Mouse (Mus musculus) lung, embryonic 14.5 days (tissue): ENCODE data around the gene Abcb10. TPM values are rescaled to one million over a fixed set of nuclear protein-coding genes. Genes with fewer than 3 reads are reported as not detected.

ENCODE experiments used
- ATAC-seq: fragments of 200-750 bp; cut with Nextera tagmentation; 2 replicates; pipeline ENCODE4 v1.8.0; 2017; ENCODE audit warnings: mild to moderate bottlenecking, moderate TSS enrichment, moderate library complexity; ENCODE audit not compliant: insufficient read depth
- DNase-seq: peaks from one replicate; pipeline ENCODE4 v3.0.0-alpha.2; 2015
- H3K27ac ChIP-seq: fragments of 300-500 bp; sonication (generic); 2 replicates; pipeline ENCODE4 v1.5.1; 2014; ENCODE audit warnings: low read depth, mild to moderate bottlenecking, moderate library complexity
- H3K27me3 ChIP-seq: fragments of 300-500 bp; sonication (generic); 2 replicates; pipeline ENCODE4 v1.6.1; 2014; ENCODE audit warnings: low read length, control low read depth; ENCODE audit not compliant: insufficient read depth
- H3K36me3 ChIP-seq: fragments of 300-500 bp; sonication (generic); 2 replicates; pipeline ENCODE4 v1.6.1; 2014; ENCODE audit warnings: control low read depth; ENCODE audit not compliant: insufficient read depth
- H3K4me1 ChIP-seq: fragments of 300-500 bp; sonication (generic); 2 replicates; pipeline ENCODE4 v1.6.1; 2014; ENCODE audit warnings: antibody characterized with exemption, control low read depth; ENCODE audit not compliant: insufficient read depth
- H3K4me2 ChIP-seq: fragments of 300-500 bp; sonication (generic); 2 replicates; pipeline ENCODE4 v1.6.1; 2014; ENCODE audit warnings: mild to moderate bottlenecking
- H3K4me3 ChIP-seq: fragments of 300-500 bp; sonication (generic); 2 replicates; pipeline ENCODE4 v1.5.1; 2014; ENCODE audit warnings: low read depth, low read length
- H3K9ac ChIP-seq: fragments of 300-500 bp; sonication (generic); 2 replicates; pipeline ENCODE4 v1.6.1; 2014
- H3K9me3 ChIP-seq: fragments of 300-500 bp; sonication (generic); 2 replicates; pipeline ENCODE4 v1.6.1; 2016; ENCODE audit warnings: low read depth, low read length, control low read depth
- CTCF ChIP-seq: IDR thresholded peaks from 2 replicates; pipeline ENCODE4 v1.5.1; 2016; ENCODE audit warnings: antibody characterized with exemption, low read depth
- WGBS: fragments of 180-500 bp; shearing (Covaris S2); extraction: QIAGEN DNeasy Blood & Tissue Kit; methylation state at CpG from one replicate; pipeline ENCODE4 v1.1.7; 2014; 5-methylcytosine and 5-hydroxymethylcytosine counted together
- microRNA counts: library from miRNA; unstranded; fragments of <30 nt; microRNA quantifications from one replicate; lab custom pipeline; 2016
- microRNA-seq: library from miRNA; unstranded; fragments of <30 nt; microRNA quantifications from one replicate; pipeline ENCODE4, GENCODE M21; 2016; ENCODE audit warnings: borderline number of aligned reads
- polyA plus RNA-seq: library from polyadenylated mRNA; unstranded; fragments of >200 nt; fragmentation: Nextera tagmentation; extraction: Ambion mirVana; gene quantifications from 2 replicates; pipeline ENCODE4 v1.2.1, GENCODE M21; 2014

The Abcb10 gene
- polyA plus RNA-seq, 1 experiment from 2014 or later: 18.9 TPM

- no peaks in the 10 kb centered on the region for H3K9me3 ChIP-seq
- H3K4me1 ChIP-seq: no peaks in the 10 kb centered on the region
- no peak for ATAC-seq
- no peak for TF ChIP-seq CTCF
- H3K36me3 ChIP-seq: peaks cover 96% of the 10 kb centered on the region
- no peak overlapping the region for H3K4me3 ChIP-seq
- H3K27ac ChIP-seq: no peak overlapping the region
- no peaks in the 10 kb centered on the region for H3K27me3 ChIP-seq
- no peak for DNase-seq
- no peak overlapping the region for H3K4me2 ChIP-seq
- no peak overlapping the region for H3K9ac ChIP-seq
- 89% methylated on average over 4 of the region's 4 CpGs for WGBS
These were observed 70.7 kb downstream of the Abcb10 start for GRCm38 (mm10) chr8:123912265-123912664.

DNA sequence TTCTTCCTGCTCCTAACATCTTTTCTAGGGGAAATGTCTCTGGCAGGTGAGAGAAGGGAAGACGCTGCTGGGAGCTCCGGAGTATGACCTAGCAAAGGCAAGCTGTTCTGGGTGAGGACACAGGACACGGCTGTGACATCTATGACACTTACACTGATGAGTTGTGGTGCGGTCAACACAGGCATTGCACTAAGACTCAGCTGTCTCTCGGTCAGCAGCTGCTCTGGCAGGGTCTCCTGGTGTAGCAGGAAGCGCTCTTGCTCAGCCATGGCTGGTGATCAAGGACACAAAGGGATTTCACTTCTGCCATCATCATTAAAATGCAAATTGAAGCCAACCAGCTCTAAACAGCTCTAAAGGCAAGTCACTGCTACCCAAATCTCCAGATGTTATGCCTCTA lies 75.3 kb downstream of the Abcb10 start:
- Histone ChIP-seq H3K9ac (no peak overlapping the region), H3K4me1 (no peaks in the 10 kb centered on the region), H3K9me3 (no peaks in the 10 kb centered on the region), H3K27ac (no peak overlapping the region), H3K36me3 (peaks cover 94% of the 10 kb centered on the region), H3K27me3 (no peaks in the 10 kb centered on the region), H3K4me2 (no peak overlapping the region), H3K4me3 (no peak overlapping the region)
- DNase-seq (no peak), ATAC-seq (no peak)
- WGBS: 93% methylated on average over 6 of the region's 6 CpGs
- TF ChIP-seq CTCF: no peak

GRCm38 (mm10) chr8:123902653-123903052 lies 80.3 kb downstream of the Abcb10 start:
- no peak overlapping the region for H3K27ac ChIP-seq
- peak; percentile 46 for DNase-seq
- no peak overlapping the region for H3K4me2 ChIP-seq
- no peaks in the 10 kb centered on the region for H3K27me3 ChIP-seq
- peaks cover 78% of the 10 kb centered on the region for H3K36me3 ChIP-seq
- no peak overlapping the region for H3K9ac ChIP-seq
- no peak for ATAC-seq
- H3K9me3 ChIP-seq: no peaks in the 10 kb centered on the region
- no peaks in the 10 kb centered on the region for H3K4me1 ChIP-seq
- WGBS: 80% methylated on average over 7 of the region's 7 CpGs
- no peak for TF ChIP-seq CTCF
- no peak overlapping the region for H3K4me3 ChIP-seq

MicroRNAs encoded within 50 kb of the gene (microRNA counts, 519-probe panel; counts per million panel counts)
- 2,239 counts per million, percentile 33 among the panel's probes with 10 or more counts for microRNA mmu-miR-1967 (lab: Ali Mortazavi, UCI)

Small RNA genes within 50 kb of the gene (microRNA-seq; reads per million reads assigned to microRNA genes)
- gene Mir1967: not detected

Other genes starting within 250 kb of the Abcb10 start
- gene Rab4a, start 177.1 kb downstream of the Abcb10 start, polyA plus RNA-seq: 30.1 and 32.1 TPM in 2 replicates
- gene Ccsap, start 122.9 kb downstream of the Abcb10 start, polyA plus RNA-seq: 5.6 and 7.1 TPM in 2 replicates
- 0.99 and 2.5 TPM in 2 replicates for gene Acta1, start 88.4 kb downstream of the Abcb10 start, polyA plus RNA-seq
- gene Nup133, start 33.9 kb downstream of the Abcb10 start, polyA plus RNA-seq: 47.8 and 54.4 TPM in 2 replicates
- gene Taf5l, start 38.3 kb upstream of the Abcb10 start, polyA plus RNA-seq: 47.5 and 51.6 TPM in 2 replicates
- gene Urb2, start 38.4 kb upstream of the Abcb10 start, polyA plus RNA-seq: 9.0 and 9.2 TPM in 2 replicates
- gene Galnt2, start 248.3 kb upstream of the Abcb10 start, polyA plus RNA-seq: 66.8 and 67.2 TPM in 2 replicates